Mouse (Mus musculus) lung, adult 2 months (tissue): ENCODE data around the gene Ugt2b38.

Experiments used
- CTCF ChIP-seq: fragments of 200-500 bp; IDR thresholded peaks from 2 replicates; pipeline ENCODE4 v1.5.1; 2011; ENCODE audit warnings: mild to moderate bottlenecking, low read length, control low read depth; ENCODE audit not compliant: insufficient read depth
- POLR2A ChIP-seq: fragments of 200-500 bp; IDR thresholded peaks from 2 replicates; pipeline ENCODE4 v1.6.1; 2011; ENCODE audit warnings: low read depth, mild to moderate bottlenecking, control low read depth, low read length, borderline replicate concordance; ENCODE audit errors: extremely low read depth

DNA sequence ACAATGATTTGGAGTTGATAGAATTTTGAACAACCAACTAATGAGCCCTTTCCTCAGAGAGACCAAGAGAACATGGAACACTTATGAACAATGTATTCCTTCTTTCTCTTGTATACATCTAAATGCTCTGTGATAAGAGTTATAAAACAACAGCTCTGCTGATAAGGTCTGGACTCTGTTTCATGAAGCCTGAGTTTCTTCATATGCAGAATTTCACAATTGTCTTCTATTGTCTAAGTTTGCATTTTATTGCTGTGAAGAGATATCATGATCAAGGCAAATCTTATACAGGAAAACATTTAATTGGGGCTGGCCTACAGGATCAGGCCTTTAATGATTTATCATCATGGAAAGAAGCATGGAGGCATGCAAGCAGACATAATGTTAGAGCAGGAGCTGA is 33.7 kb upstream of the Ugt2b38 start:
- TF ChIP-seq CTCF = no peak
- no peak for TF ChIP-seq POLR2A
